Mouse (Mus musculus): ENCODE data around the gene Med13l. TPM values are rescaled to one million over a fixed set of nuclear protein-coding genes. Genes with fewer than 3 reads are reported as not detected.

The Med13l gene
- polyA plus RNA-seq, 1 experiment, result 30.9 TPM

- DNase-seq (ENCODE audit: extremely low spot score in 1 of 2, low spot score in 1 of 2), result no peak
These were observed 94.1 kb downstream of the Med13l start for GRCm38 (mm10) chr5:118654599-118654998.

GRCm38 (mm10) chr5:118655025-118655424 is 94.5 kb downstream of the Med13l start:
- peak in 1 of 2 experiments; percentile 55 for DNase-seq (ENCODE audit: extremely low spot score in 1 of 2, low spot score in 1 of 2)

DNA sequence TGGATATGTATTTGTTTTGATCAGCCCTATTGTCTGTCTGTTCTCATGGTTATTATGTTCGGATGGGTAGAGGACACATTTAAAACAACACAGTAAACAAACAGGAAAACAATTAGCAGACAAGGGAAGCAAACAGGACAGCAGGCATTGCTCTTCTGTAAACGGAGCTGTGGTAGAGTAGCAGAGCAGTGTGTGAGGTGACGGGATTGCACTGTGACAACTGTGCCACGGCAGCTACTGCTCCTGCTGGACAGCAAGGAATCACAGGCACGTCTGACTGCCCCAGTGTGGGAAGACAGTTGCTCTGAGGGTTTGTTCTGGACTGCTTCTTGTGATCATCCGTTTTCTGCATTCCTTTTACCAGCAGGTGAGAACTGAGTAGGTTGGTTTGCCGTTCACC is 94.9 kb downstream of the Med13l start:
- no peak for DNase-seq (ENCODE audit: extremely low spot score in 1 of 2, low spot score in 1 of 2)

DNA sequence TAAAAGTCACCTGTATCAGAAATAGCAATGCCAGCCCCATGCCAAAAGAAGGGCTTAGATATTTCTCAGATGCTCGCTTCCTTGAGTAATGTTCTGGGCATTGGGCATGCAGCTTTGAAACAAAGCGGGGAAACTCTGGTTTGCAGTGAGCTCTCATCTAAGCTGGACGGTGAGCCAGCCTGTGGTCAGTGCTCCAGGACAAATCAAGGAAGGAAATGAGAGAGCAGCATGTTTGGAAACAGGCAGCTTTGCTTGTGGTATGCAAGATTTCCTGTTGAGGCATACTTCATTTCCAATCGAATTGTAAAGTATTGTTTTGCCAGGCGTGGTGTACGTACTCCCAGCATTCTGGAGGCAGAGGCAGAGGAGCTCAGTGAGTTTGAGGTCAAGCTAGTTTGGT is 95.5 kb downstream of the Med13l start:
- no peak for DNase-seq (ENCODE audit: extremely low spot score in 1 of 2, low spot score in 1 of 2)

DNA sequence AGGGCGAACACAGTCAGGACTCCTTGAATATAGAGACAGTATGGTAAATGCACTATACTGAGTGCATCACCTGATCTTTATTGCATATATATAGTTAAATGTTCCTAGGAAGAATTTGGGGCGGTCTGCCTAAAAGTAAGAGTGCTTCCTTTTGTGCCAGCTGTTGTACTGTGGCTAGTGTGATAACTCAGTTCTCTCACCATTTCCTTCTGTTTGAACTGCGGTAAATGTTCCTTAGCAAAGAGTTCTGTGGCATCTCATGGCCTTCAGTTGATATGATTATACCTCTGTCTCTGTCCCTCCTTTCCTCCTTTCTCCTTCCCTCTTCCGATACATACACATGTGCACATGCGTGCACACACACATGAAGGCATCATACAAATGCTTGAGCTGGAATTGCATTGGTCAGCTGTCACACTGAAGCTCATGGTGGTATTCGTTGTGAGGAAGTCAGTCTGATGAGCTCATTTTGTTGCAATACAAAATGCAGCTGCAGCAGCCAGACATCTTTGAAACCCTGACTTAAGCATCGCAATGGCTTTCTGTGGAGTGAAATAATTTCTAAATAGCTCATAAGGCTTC is 97.9 kb downstream of the Med13l start:
- DNase-seq (ENCODE audit: extremely low spot score in 1 of 2, low spot score in 1 of 2), result no peak

DNA sequence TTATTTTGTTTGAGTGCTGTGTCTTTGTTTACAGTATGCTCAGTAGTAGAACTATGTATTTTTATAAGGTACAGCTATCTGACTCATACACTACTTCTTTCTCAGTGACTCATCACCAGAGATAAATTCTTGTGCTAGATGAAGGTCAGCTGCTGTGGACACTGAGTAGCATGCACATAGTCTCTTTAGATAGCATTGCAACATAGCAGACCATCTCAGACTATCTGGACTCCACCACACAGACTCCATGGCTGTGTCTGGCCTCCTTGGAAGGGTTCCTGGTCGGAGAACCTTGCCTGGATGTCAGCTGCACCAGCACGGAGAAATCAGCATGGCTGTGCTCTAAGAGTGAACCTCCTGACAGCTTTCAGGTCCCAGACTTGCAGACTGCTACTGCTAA is 99.2 kb downstream of the Med13l start:
- no peak for DNase-seq (ENCODE audit: extremely low spot score in 1 of 2, low spot score in 1 of 2)

DNA sequence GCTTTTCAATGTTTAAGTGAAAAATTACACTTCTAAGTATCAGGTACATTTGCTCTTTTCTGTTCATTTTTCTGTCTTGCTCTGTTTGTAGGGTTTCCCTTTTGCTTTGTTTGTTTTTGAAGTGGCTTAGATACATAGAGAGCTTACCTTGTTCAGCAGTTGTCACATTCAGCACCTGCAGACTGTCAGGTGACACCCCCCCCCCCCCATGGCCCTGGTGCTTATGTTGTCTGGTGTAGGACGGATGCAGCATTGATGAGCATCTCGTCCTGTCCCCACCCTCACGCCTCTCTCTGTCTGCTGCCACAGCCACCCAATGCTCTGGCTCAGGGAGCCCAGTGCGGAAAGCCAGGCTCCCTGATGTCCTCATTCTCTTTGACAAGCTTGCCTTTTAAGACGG is 101.3 kb downstream of the Med13l start:
- no peak for DNase-seq (ENCODE audit: extremely low spot score in 1 of 2, low spot score in 1 of 2)

DNA sequence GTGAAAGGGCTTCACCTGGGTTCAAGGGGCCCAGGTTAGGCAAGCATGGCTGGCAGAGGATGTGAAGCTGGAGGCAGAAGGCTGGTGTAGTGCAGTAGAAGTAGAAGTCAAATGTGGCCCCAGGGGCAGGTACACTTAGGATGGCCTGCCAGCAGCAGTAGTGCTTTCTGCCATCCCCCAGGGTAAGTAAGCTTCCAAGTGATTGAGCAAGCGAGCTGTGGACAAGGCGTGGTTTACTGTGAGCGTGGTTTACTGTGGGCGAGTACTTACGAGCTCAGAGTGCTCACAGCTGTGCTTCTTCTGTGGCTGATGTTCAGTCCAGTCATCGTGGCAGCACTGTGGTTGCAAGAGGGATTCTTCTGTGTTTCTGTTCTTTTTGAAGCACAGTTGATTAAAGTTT is 103.5 kb downstream of the Med13l start:
- no peak for DNase-seq (ENCODE audit: extremely low spot score in 1 of 2, low spot score in 1 of 2)

GRCm38 (mm10) chr5:118665023-118665422 is 104.5 kb downstream of the Med13l start:
- no peak for DNase-seq (ENCODE audit: extremely low spot score in 1 of 2, low spot score in 1 of 2)

- no peak for DNase-seq (ENCODE audit: extremely low spot score in 1 of 2, low spot score in 1 of 2)
These were observed 106.1 kb downstream of the Med13l start for GRCm38 (mm10) chr5:118666437-118667207.

DNA sequence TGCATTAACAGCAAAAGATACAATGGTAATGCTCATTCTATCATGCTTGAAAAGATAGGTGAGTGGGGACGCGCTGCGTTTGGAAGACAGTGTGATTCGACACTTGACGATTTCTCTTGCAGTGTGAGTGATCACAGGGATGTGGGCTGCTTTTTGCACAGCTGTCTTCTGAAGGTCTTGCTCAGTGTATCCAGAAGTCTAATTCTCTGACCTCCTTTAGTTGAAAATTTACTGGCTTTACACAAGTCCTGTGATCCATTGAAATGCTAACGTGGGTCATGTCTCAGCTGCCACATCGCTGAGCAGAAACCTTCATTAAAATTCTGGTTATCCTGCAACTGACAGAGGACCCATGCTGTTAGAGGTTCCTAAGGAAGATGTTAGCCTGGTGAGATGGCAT is 107.4 kb downstream of the Med13l start:
- DNase-seq (ENCODE audit: extremely low spot score in 1 of 2, low spot score in 1 of 2), result no peak

GRCm38 (mm10) chr5:118668931-118669330 is 108.5 kb downstream of the Med13l start:
- DNase-seq (ENCODE audit: extremely low spot score in 1 of 2, low spot score in 1 of 2), result no peak

GRCm38 (mm10) chr5:118672111-118672510 is 111.6 kb downstream of the Med13l start:
- peak in 1 of 2 experiments; percentile 57 for DNase-seq (ENCODE audit: extremely low spot score in 1 of 2, low spot score in 1 of 2)

DNA sequence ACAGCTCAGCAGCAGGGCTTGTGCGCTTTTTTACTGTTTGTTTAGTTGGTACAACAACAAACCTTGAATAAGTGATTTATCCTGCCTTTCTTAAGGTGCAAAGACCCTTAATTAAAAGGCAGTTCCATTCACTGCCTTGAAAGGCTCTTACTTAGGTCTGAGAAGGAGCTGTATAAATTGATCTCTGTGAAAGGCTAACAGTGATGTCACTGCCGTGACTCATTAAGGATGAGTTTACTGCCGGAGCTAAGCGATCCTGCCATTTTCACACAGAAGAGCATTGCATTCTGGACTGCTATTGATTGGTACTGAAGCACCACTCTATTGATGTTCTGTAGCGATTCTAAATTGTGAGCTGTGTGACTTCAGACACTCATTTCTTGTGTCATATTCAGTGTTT is 113.4 kb downstream of the Med13l start:
- no peak for DNase-seq (ENCODE audit: extremely low spot score in 1 of 2, low spot score in 1 of 2)

GRCm38 (mm10) chr5:118674321-118674720 is 113.8 kb downstream of the Med13l start:
- no peak for DNase-seq (ENCODE audit: extremely low spot score in 1 of 2, low spot score in 1 of 2)

DNA sequence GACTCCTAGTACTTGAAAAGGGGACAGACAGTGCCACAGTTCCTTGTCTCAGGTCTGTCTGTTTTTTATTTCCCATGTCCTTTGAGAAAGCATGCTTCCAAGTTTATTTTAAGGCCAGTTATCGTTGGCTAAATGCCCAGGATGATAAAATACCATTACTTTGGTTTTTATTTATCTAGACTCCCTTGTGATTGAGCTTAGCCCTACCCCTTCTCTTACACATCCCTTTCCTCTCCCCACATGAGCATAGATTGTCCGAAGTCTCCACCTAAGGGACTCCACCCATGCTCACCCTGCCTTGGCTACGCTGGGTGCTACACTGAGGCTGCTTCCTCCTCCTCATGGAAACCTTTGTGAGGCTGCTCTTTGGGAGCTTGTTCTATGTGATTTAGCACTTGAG is 115.2 kb downstream of the Med13l start:
- no peak for DNase-seq (ENCODE audit: extremely low spot score in 1 of 2, low spot score in 1 of 2)

GRCm38 (mm10) chr5:118676151-118676918 is 115.9 kb downstream of the Med13l start:
- DNase-seq (ENCODE audit: extremely low spot score in 1 of 2, low spot score in 1 of 2), result no peak

DNA sequence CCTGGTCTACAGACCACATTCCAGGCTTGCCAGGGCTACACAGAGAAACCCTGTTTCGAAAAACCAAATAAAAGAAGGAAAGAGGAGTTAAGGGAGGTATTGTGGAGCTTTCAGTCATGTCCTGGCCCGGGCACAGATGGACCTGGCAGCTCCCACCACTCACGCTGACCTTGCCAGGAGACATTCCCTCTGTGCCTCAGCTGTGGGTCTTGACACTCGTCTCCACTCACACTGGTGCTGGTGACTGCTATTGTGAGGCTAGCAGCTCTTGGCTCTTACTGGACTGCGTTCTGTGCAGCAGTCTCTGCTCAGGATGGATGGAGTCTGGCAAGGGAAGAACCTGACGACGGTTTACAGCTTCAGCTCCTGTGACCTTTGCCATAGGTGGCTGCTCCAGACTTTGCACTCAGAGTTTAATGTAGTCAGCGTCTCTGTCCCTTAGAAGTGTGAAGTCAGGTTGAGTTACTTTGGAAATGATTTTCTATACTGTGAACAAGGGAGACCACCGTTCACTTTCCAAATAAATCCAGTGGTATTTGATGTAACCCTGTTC is 118.9 kb downstream of the Med13l start:
- DNase-seq (ENCODE audit: extremely low spot score in 1 of 2, low spot score in 1 of 2), result no peak

GRCm38 (mm10) chr5:118680853-118681252 is 120.4 kb downstream of the Med13l start:
- no peak for DNase-seq (ENCODE audit: extremely low spot score in 1 of 2, low spot score in 1 of 2)

GRCm38 (mm10) chr5:118682007-118682406 is 121.5 kb downstream of the Med13l start:
- no peak for DNase-seq (ENCODE audit: extremely low spot score in 1 of 2, low spot score in 1 of 2)

GRCm38 (mm10) chr5:118685145-118685544 is 124.7 kb downstream of the Med13l start:
- no peak for DNase-seq (ENCODE audit: extremely low spot score in 1 of 2, low spot score in 1 of 2)
